Mouse (Mus musculus) stomach, embryonic 14.5 days (tissue): ENCODE data around the gene Ly75. TPM values are rescaled to one million over a fixed set of nuclear protein-coding genes. Genes with fewer than 3 reads are reported as not detected.

Experiments used
- ATAC-seq: fragments of 200-750 bp; cut with Nextera tagmentation; 2 replicates; pipeline ENCODE4 v1.8.0; 2017; ENCODE audit warnings: low read depth, moderate TSS enrichment; ENCODE audit not compliant: insufficient number of reproducible peaks, insufficient read depth, low FRiP score
- H3K27ac ChIP-seq: fragments of 300-500 bp; sonication (generic); 2 replicates; pipeline ENCODE4 v1.5.1; 2014; ENCODE audit warnings: mild to moderate bottlenecking, low read length, moderate library complexity, mixed read lengths
- H3K27me3 ChIP-seq: fragments of 300-500 bp; sonication (generic); 2 replicates; pipeline ENCODE4 v1.6.1; 2014; ENCODE audit warnings: low read length, control low read depth, mixed read lengths; ENCODE audit not compliant: control insufficient read depth, insufficient read depth
- H3K36me3 ChIP-seq: fragments of 300-500 bp; sonication (generic); 2 replicates; pipeline ENCODE4 v1.6.1; 2014; ENCODE audit warnings: mild to moderate bottlenecking, control low read depth, low read length, moderate library complexity, mixed read lengths; ENCODE audit not compliant: control insufficient read depth, insufficient read depth
- H3K4me1 ChIP-seq: fragments of 300-500 bp; sonication (generic); 2 replicates; pipeline ENCODE4 v1.6.1; 2014; ENCODE audit warnings: low read length, control low read depth, mixed read lengths; ENCODE audit not compliant: control insufficient read depth, insufficient read depth
- H3K4me2 ChIP-seq: fragments of 300-500 bp; sonication (generic); replicated peaks from 2 replicates; pipeline ENCODE4 v1.6.1; 2014; ENCODE audit warnings: low read depth, low read length, control low read depth
- H3K4me3 ChIP-seq: fragments of 300-500 bp; sonication (generic); 2 replicates; pipeline ENCODE4 v1.5.1; 2014; ENCODE audit warnings: low read depth, low read length, control low read depth
- H3K9ac ChIP-seq: fragments of 300-500 bp; sonication (generic); replicated peaks from 2 replicates; pipeline ENCODE4 v1.6.1; 2014; ENCODE audit warnings: low read depth, mild to moderate bottlenecking, control low read depth, low read length, moderate library complexity, mixed read lengths
- H3K9me3 ChIP-seq: fragments of 300-500 bp; sonication (generic); 2 replicates; pipeline ENCODE4 v1.6.1; 2016; ENCODE audit warnings: low read depth, low read length, control low read depth; ENCODE audit not compliant: control insufficient read depth
- WGBS: fragments of 180-500 bp; shearing (Covaris S2); extraction: QIAGEN DNeasy Blood & Tissue Kit; methylation state at CpG from one replicate; pipeline ENCODE4 v1.1.7; 2014; 5-methylcytosine and 5-hydroxymethylcytosine counted together
- polyA plus RNA-seq: library from polyadenylated mRNA; unstranded; fragments of >200 nt; fragmentation: Nextera tagmentation; extraction: Ambion mirVana; gene quantifications from 2 replicates; pipeline ENCODE4 v1.2.1, GENCODE M21; 2014

The Ly75 gene
- polyA plus RNA-seq, 1 experiment from 2014 or later: 1.5 TPM

DNA sequence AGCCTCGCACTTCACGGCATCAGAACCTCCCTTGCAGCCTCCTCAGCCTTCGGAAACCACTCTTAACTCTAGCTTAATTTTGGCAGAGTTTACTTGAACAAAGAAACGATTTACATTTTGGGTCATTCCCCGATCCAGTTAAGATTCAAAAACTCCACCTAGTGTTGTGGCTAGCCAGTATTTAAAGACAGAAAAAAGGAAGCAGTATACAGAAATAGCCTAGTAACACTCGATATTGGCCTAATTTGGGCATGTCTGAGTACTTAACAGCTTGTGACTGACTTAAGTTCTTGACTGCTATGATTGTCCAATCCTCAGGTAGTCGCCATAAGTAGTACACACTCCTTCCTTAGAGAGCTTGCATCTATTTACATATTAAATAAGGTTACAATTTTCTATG, 56.2 kb downstream of the Ly75 start:
- Histone ChIP-seq H3K27ac (no peak overlapping the region), H3K27me3 (no peaks in the 10 kb centered on the region), H3K9me3 (no peaks in the 10 kb centered on the region), H3K36me3 (no peaks in the 10 kb centered on the region), H3K4me3 (no peak overlapping the region), H3K4me1 (no peaks in the 10 kb centered on the region), H3K4me2 (no peak overlapping the region), H3K9ac (no peak overlapping the region)
- ATAC-seq: no peak
- WGBS: 82% methylated on average over 7 of the region's 7 CpGs

DNA sequence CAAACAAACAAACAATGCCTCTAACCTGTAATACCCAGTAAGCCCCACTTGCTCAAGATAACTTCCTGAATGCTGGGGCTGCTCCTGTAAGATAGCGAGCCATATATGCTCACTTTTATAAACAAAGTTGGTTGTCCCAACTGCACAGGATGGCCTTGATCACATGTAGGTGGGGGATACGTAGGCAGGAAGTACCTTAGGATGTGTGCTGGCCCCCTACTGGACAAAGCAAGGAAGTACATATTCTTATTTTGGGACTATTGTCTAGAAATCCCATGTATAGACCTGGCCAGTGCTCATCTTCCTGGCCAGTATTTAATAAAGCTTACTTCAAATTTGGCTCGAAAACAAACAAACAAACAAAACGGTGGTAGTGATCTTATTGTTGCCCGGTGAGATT, 59.7 kb downstream of the Ly75 start:
- Histone ChIP-seq H3K4me2 (no peak overlapping the region), H3K4me3 (no peak overlapping the region), H3K9me3 (no peaks in the 10 kb centered on the region), H3K4me1 (no peaks in the 10 kb centered on the region), H3K27me3 (no peaks in the 10 kb centered on the region), H3K9ac (no peak overlapping the region), H3K36me3 (no peaks in the 10 kb centered on the region), H3K27ac (no peak overlapping the region)
- 79% methylated on average over 5 of the region's 5 CpGs for WGBS
- no peak for ATAC-seq

DNA sequence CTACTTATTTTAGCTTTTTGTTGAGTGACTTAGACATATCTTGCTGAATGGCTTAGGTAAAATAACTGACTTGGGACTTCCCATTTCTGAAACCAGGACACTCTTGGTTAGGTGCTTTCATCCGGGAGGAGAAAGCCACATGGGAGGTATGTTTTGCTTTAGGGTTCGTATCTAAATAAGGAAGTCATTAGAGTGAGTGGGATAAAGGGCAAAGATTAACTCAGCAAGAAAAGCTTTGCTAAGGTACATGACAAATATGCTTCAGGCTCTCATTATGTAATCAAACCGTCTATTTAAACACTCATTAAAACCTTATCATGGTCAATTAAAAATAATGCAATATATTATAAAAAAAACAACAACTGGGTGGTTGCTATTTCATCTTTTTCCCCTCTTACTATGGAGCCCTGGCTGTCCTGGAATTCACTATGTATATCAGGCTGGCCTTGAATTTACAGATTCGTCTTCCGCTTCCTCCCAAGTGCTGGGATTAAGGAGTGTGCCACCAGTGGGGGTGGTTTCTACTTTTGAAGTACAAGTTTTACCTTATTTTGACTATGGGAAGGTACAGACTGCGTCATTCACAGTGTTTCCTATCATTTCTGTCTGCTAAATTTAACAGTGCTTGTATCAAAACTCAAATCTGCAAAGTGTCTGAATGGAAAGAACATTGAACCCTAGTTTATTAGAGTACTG, 60.9 kb downstream of the Ly75 start:
- 58% methylated on average over 6 of the region's 6 CpGs for WGBS
- no peak overlapping the region for H3K9ac ChIP-seq
- no peaks in the 10 kb centered on the region for H3K36me3 ChIP-seq
- ATAC-seq: no peak
- no peak overlapping the region for H3K4me3 ChIP-seq
- H3K4me2 ChIP-seq: no peak overlapping the region
- H3K27me3 ChIP-seq: no peaks in the 10 kb centered on the region
- H3K27ac ChIP-seq: no peak overlapping the region
- H3K4me1 ChIP-seq: no peaks in the 10 kb centered on the region
- no peaks in the 10 kb centered on the region for H3K9me3 ChIP-seq

DNA sequence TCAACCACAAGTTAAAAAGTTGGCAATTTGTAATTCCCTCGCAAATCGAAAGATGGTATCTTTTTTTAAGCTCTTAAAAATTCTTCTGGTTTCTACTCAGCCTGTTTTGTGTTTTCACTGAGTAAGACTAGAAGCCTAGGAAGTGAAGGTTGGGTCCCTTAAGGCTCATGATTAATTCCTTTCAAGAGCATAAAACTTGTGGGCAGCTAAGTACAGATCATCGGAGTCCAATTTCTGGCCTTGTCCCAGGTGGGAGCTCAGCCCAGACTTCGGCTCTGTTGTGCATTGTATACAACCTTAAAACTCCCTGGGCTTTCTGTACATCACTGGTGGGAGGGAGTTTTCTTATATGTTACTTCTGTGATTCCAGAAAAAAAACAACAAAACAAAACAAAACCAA, 79.3 kb downstream of the Ly75 start:
- no peaks in the 10 kb centered on the region for H3K9me3 ChIP-seq
- H3K9ac ChIP-seq: no peak overlapping the region
- no peaks in the 10 kb centered on the region for H3K36me3 ChIP-seq
- H3K27ac ChIP-seq: no peak overlapping the region
- 75% methylated on average over 4 of the region's 4 CpGs for WGBS
- no peaks in the 10 kb centered on the region for H3K27me3 ChIP-seq
- H3K4me3 ChIP-seq: no peak overlapping the region
- no peak overlapping the region for H3K4me2 ChIP-seq
- no peaks in the 10 kb centered on the region for H3K4me1 ChIP-seq
- ATAC-seq: no peak

DNA sequence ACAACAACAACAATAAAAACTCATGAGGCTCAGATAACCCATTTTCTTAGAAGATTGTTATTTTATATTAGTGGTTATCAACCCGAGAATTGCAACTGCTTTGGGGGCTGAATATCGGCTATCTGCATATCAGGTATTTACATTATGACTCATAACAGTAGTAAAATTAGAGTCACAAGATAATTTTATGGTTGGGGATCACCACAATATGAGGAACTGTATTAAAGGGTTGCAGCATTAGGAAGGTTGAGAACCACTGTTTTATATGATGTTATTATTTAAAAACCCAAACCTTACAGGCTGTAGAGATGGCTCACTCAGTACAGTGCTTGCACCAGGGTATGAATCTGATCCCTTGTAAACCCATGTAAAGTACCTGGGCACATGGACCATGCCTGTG, 83.8 kb downstream of the Ly75 start:
- 88% methylated on average over 2 of the region's 2 CpGs for WGBS
- no peak for ATAC-seq
- no peak overlapping the region for H3K4me2 ChIP-seq
- no peaks in the 10 kb centered on the region for H3K4me1 ChIP-seq
- H3K9me3 ChIP-seq: no peaks in the 10 kb centered on the region
- H3K9ac ChIP-seq: no peak overlapping the region
- no peak overlapping the region for H3K27ac ChIP-seq
- H3K27me3 ChIP-seq: no peaks in the 10 kb centered on the region
- no peaks in the 10 kb centered on the region for H3K36me3 ChIP-seq
- no peak overlapping the region for H3K4me3 ChIP-seq

DNA sequence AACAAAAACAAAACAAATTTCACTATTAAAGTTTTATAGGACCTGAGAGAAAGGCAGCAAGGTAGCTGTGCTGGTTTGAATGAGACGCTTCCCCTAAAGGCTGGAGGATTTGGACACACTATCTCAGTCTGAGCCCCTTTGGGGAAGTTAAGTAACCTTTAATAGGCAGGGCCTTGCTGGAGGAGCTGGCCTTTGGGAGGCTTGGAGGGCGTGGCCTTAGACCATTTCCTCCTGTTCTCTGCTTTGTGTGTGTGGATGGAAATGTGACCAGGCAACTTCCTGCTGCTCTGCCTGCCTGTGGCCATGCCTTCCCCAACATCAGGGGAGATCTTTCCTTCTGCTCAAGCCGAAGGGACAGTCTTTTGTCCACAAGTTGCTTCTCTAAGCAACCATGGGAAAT, 84.8 kb downstream of the Ly75 start:
- Histone ChIP-seq H3K36me3 (no peaks in the 10 kb centered on the region), H3K27me3 (no peaks in the 10 kb centered on the region), H3K4me2 (no peak overlapping the region), H3K4me1 (no peaks in the 10 kb centered on the region), H3K9ac (no peak overlapping the region), H3K27ac (no peak overlapping the region), H3K4me3 (no peak overlapping the region), H3K9me3 (no peaks in the 10 kb centered on the region)
- 82% methylated on average over 3 of the region's 3 CpGs for WGBS
- no peak for ATAC-seq

DNA sequence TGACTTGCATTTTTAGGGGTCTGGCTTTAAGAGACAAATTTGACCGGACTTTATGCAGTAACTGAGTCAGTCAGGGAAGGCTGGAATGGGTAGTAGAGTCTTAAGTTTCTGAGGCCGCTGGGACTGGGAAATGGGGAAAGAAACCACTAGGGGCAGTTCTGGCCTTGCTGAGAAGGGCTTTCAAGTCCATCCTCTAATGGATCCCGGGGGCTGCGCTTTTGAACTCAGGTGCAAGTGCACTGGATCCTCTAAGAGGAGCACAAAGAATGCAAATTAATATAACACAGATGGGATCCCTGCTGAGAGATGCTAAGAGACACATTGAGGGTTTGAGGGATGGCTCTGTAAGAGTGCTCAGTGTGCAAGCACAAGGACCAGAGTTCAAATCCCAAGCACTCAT, 91.7 kb downstream of the Ly75 start:
- Histone ChIP-seq H3K27me3 (no peaks in the 10 kb centered on the region), H3K27ac (no peak overlapping the region), H3K4me2 (no peak overlapping the region), H3K36me3 (no peaks in the 10 kb centered on the region), H3K9ac (no peak overlapping the region), H3K4me1 (no peaks in the 10 kb centered on the region), H3K9me3 (no peaks in the 10 kb centered on the region), H3K4me3 (no peak overlapping the region)
- ATAC-seq: no peak
- WGBS: 81% methylated on average over 4 of the region's 4 CpGs

DNA sequence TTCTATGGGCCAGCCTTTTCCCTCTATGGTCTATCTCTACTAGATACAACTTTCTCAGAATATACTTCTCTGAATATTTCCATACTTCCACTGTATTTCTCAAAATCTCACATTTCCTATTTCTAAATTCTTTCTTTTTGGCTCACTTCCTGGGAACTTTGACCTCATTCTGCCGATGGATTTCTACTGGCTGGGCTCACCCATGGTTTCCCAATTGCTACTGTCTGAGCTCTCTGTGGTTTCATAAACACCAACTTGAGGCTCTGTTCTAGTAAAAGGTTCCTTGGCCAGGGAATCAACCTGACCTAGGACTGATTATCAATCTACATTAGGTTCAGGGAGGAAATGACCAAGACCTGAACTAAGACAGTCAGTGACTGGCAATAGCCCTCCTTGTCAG, 93.7 kb downstream of the Ly75 start:
- Histone ChIP-seq H3K4me2 (no peak overlapping the region), H3K9ac (no peak overlapping the region), H3K27me3 (no peaks in the 10 kb centered on the region), H3K4me3 (no peak overlapping the region), H3K4me1 (no peaks in the 10 kb centered on the region), H3K27ac (no peak overlapping the region), H3K36me3 (no peaks in the 10 kb centered on the region), H3K9me3 (0 out of 2 replicates have a peak, but pooled peaks cover 2% of the 10 kb centered on the region)
- 50% methylated on average over 1 of the region's 1 CpGs for WGBS
- no peak for ATAC-seq

DNA sequence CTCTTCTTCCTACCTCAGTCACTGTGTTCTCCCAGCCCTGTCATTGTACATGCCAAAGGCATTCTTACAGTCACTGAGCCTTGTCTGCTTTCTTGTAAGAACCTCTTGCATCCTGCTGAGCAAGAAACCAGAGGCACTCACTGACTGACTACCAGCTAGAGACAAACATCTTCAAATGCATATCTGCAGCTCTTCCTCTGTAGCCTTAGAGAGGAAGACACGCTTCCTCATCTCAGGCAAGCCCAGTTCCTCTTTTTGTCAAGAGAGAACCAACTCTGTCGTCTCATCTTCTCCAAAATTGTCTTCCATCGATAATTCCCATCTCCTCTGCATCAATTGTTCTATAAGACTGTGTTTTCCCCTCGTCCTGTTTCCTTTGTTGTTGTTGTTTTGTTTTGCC, 94.5 kb downstream of the Ly75 start:
- no peak for ATAC-seq
- H3K4me2 ChIP-seq: no peak overlapping the region

More for the DNA sequence above, 94.5 kb downstream of the Ly75 start:
- no peak overlapping the region for H3K4me3 ChIP-seq
- no peaks in the 10 kb centered on the region for H3K4me1 ChIP-seq
- no peaks in the 10 kb centered on the region for H3K27me3 ChIP-seq
- 80% methylated on average over 4 of the region's 4 CpGs for WGBS
- no peaks in the 10 kb centered on the region for H3K36me3 ChIP-seq
- 0 out of 2 replicates have a peak, but pooled peaks cover 2% of the 10 kb centered on the region for H3K9me3 ChIP-seq
- H3K27ac ChIP-seq: no peak overlapping the region
- no peak overlapping the region for H3K9ac ChIP-seq
